Mouse (Mus musculus) liver, postnatal 0 days (tissue): ENCODE data around the gene Mlycd.

ENCODE experiments used
- CTCF ChIP-seq: sonication (generic); IDR thresholded peaks from 2 replicates; pipeline ENCODE4 v1.5.1; 2016; ENCODE audit warnings: antibody characterized with exemption, low read depth
- EP300 ChIP-seq: IDR thresholded peaks from 2 replicates; pipeline ENCODE4 v1.6.1; 2016; ENCODE audit warnings: antibody characterized with exemption, low read depth, mild to moderate bottlenecking

DNA sequence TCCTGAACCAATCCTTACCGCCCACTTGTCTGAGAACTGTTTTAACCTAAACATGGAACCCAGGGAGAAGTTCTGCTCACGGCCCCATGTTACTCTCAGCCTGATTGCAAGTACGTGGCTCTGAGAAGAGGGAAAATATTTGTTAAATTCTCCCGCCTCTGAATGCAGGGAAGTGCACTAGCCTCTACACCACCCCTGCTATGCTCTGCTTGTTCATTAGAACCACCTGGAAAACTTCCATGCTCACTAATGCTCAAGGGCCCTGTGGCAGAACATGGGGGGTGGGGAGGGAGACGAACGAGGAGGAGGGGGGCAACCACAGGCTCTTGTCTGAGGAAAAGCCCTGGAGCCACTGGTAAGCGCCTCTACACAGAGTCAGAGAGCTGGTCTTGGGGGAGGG lies 36.5 kb upstream of the Mlycd start:
- TF ChIP-seq CTCF (no peak), EP300 (no peak)
